Mouse (Mus musculus) kidney, adult 2 months (tissue): ENCODE data around the gene Ksr2.

Experiments used
- CTCF ChIP-seq: fragments of 200-500 bp; conservative IDR thresholded peaks from 2 replicates; pipeline ENCODE4 v1.5.1; 2011; ENCODE audit warnings: low read depth, mild to moderate bottlenecking, control low read depth, low read length, moderate library complexity, mixed read lengths; ENCODE audit not compliant: insufficient read depth, insufficient read length
- POLR2A ChIP-seq: fragments of 200-500 bp; IDR thresholded peaks from one replicate; pipeline ENCODE4 v1.6.1; 2011; ENCODE audit warnings: low read depth, low read length, control low read depth

GRCm38 (mm10) chr5:117447698-117448097 is 33.9 kb downstream of the Ksr2 start:
- TF ChIP-seq CTCF (no peak), POLR2A (no peak)
